Mouse (Mus musculus) granulocyte monocyte progenitor cell, adult 5-6 weeks (primary cell): ENCODE measurements around the gene Ext2. TPM values are rescaled to one million over a fixed set of nuclear protein-coding genes. Genes with fewer than 3 reads are reported as not detected.

Source experiments
- ATAC-seq: replicated peaks from 2 replicates; pipeline ENCODE4 v1.8.0; 2016; ENCODE audit warnings: mild to moderate bottlenecking, moderate TSS enrichment, inconsistent platforms; ENCODE audit not compliant: poor library complexity, severe bottlenecking
- total RNA-seq, 2 experiments: library from RNA; stranded (forward) in 1 of 2; stranded (reverse) in 1 of 2; fragments of 200-712, 200-1000 nt in 1 of 2; fragments of >200 nt in 1 of 2; fragmentation: Nextera tagmentation in 1 of 2; gene quantifications; 2 replicates each; pipeline ENCODE4 v1.2.3; 2014 to 2017

Gene Ext2
- total RNA-seq, 2 experiments from 2014 or later, result 35.6 to 38.6 TPM

DNA sequence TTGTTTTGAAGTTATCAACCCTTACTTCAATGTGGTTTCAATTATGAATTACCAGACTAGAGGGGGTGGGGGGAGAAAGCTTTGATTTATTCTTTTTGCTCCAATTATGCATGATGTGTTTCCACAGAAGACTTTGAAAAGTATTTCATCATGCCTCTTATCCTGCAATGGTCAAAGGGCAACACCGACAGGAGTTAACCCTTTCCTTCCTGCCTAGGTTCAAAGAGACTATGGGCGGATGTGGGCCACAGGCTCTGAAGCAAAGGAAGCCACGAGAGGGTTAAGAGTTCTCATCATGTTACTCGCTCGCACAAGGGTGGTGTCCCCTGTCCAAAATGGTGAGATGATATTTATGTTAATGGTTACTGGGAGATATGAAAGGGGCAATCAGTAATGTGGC, 76.2 kb downstream of the Ext2 start:
- no peak for ATAC-seq

DNA sequence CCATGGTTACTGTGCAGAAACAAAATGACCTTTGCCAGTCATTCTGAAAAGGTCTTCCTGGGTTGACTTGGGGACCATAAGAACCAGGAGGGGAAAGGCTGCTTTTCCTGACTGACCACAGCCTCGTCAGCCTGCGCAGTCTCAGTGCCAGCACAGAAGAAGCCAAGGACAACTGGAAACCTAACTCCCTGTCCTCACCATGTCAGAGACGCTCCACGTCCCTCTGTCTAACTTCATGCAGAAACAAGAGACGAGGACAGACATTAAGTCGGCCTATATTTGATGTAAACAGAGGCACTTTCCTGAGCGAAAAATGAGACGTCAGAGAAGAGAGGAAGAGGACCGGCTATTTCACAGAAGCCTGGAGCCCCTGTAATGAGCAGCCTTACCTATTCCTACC, 76.6 kb downstream of the Ext2 start:
- no peak for ATAC-seq

GRCm38 (mm10) chr2:93744346-93745229, 77.8 kb downstream of the Ext2 start:
- no peak for ATAC-seq

GRCm38 (mm10) chr2:93741700-93742099, 80.7 kb downstream of the Ext2 start:
- ATAC-seq, result no peak

GRCm38 (mm10) chr2:93739044-93739569, 83.3 kb downstream of the Ext2 start:
- ATAC-seq, result no peak

DNA sequence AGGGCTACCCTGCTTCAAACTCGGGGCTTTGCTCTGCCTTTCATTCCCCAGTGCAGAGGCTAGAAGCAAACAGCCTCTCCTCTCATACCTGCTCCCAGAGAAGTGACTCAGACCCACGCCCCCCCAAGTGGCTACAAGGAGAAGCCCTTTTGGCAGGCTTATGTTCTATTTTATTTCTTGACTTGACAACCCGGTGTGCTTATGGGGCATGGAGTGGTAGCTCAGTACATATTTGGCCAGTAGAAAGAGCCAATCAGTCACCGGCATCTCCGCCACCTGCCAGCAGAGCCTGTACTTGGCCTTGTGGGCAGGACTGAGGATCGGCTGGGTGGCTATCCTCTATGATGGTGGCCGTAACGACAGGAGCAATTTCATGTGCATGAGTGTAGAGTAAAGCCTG, 85.2 kb downstream of the Ext2 start:
- no peak for ATAC-seq

DNA sequence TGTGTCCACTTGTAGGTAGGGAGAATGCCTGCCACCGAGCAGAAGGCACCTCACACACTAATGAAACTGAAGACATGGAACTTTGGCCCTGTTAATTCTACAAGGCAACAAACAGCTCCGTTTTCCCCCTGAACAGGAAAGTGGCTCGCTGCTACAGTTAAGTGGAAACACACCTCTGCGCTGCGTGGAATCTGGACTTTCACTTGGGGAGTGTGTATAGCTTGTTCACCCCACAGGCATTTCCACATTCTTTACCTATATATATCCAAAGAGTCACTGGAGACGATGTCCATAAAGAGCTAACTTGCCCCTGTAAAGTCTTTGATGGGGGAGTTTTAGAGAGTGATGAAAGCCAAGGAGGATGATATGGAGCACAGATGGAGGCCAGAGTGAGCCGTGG, 89.7 kb downstream of the Ext2 start:
- no peak for ATAC-seq

DNA sequence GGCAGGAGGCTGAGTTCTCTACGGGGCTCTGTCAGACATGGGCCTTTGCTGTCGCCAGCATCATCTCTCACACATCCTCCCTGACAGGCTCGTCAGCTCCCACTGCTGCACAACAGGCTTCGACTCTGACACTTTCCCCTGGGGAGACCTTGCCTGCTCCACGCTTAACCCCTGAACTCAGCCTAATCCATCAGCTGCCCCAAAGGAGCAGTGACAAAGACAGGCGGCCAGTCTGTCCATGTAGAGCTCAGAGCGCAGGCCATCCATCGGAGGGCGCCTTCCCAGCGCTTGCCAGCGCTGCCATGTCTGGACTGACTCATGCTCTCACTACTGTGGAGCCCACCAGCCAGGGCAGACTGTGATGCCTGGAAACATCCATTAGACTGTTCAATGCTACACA, 92.8 kb downstream of the Ext2 start:
- no peak for ATAC-seq

DNA sequence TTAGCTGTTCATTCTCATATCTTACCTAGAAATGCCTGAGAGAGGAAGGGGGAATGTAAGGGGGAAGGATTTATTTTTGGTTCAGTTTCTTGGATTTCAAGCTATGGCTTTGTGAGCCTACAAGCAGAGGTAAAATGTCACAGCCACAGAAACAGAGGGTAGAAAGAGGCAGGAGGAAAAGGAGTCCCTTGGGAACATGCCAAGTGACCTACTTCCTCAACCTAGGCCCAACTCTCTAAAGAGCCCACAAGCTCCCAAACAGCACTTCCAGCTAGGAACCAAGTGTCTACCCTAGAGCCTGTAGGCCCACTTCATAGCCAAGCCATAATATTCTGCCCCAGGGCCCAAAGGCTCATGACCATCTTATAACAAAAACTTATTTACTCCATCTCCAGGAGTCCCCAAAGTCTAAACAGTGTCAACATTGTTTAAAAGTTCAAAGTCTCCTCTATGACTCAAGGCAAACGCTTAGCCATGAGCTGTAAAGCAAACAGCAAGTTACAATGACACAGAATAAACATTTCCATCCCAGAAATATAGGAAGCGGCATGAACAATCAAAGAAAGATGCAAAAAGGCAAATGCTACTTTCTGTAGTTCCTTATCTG, 99.1 kb downstream of the Ext2 start:
- no peak for ATAC-seq

DNA sequence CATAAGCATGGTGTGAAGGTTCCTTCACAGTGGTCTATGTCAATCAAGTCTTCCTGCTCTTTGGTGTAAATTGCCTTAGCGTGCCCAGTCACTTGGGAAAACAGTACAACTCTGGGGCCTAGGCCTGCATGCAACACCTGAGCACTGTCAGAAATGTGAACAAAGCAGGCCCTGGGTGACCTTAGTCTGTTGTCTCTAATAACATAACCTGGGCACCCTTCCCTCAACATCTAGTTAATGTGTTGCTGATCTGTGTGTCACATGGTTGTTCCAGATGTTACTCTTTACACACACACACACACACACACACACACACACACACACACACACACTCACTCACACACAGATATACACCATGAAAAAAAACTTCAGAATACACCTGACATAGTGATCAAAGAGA, 101.4 kb downstream of the Ext2 start:
- no peak for ATAC-seq

- no peak for ATAC-seq
Measured at GRCm38 (mm10) chr2:93719792-93720675, 102.3 kb downstream of the Ext2 start.

DNA sequence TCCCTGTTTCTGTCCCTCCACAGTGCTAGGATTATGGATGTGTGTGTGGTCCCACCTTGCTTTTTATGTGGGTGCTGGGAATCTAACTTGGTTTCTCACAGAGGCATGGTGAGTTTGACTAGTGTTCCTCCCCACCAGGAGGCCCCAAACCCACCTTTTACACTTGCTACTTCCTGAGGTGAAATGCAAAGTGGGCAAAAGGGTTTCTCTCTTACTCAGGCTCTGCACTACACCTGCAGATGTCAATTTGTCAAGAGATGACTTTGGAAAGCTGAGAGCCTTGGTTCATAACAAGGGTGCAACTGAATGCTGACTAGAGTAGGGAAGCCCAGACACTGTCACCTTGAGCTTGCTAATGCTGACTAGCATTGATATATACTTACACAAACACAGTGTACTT, 109.1 kb downstream of the Ext2 start:
- ATAC-seq, result no peak

DNA sequence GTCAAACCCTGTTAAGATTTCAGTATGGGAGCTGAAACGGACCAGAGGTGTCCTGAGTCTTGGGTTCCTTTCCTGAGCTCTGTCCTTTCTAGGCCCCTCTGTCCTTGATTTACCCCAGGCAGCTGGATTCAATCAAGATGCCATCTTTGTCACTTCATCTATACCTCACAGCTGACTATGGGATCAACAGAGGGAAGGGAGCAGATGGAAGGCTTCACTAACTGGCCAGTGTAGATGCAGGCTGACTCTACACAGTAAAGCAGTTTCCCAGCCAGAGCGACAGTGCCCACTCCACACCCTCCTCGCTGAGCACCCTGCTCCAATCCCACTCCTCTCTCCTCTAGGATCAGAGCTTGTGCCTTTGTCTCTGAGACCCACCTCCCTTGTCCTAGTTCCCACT, 110.9 kb downstream of the Ext2 start:
- no peak for ATAC-seq

- ATAC-seq, result no peak
Measured at GRCm38 (mm10) chr2:93709696-93710095, 112.7 kb downstream of the Ext2 start.

DNA sequence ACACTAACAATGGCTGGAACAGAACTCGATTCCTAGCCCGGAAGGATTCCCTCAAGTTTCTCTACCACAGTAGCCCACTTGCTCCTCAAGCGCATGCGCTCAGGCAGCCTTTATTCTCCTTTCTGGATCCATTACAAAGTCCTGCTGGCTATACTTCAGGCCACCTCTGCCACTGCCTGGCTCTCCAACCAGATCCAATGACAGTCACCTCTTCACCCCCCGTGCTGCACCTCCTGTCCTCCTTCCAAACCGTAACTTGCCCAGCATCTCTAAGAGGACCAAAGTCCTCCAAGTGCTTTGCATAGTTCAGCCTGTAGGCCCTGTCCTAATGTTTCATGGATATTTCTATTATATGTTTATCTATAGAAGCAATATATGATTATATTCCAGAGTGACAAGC, 113.1 kb downstream of the Ext2 start:
- ATAC-seq, result no peak

DNA sequence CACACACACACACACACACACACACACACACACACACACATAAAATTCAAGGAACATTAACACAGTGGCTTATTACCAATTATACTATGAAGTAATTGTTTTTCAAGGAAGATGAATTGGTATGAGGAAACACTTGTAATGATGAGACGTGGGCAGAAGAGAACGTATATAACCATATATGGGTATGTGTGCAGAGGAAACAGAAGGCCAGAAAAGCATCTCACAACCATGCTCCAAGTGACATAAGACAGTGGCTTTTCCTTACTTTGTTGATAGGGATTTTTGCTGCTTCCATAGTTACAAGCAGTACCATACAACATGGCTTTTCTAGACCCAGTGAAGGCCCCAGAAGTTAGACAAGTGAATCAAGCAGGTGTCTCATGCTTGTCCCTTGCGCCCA, 115.5 kb downstream of the Ext2 start:
- no peak for ATAC-seq

GRCm38 (mm10) chr2:93706407-93706806, 116.0 kb downstream of the Ext2 start:
- ATAC-seq, result no peak

- ATAC-seq, result no peak
Measured at GRCm38 (mm10) chr2:93704195-93704594, 118.2 kb downstream of the Ext2 start.

GRCm38 (mm10) chr2:93702936-93703926, 119.1 kb downstream of the Ext2 start:
- no peak for ATAC-seq

GRCm38 (mm10) chr2:93699346-93699745, 123.0 kb downstream of the Ext2 start:
- ATAC-seq, result no peak
